Mouse (Mus musculus) embryonic facial prominence, embryonic 13.5 days (tissue): ENCODE results near the gene Cacna1s. TPM values are rescaled to one million over a fixed set of nuclear protein-coding genes. Genes with fewer than 3 reads are reported as not detected.
A peak's percentile ranks its signal among the peaks of the same experiment; 100 is the strongest.

Source experiments
- ATAC-seq: fragments of 200-750 bp; cut with Nextera tagmentation; 2 replicates; pipeline ENCODE4 v1.8.0; 2017; ENCODE audit warnings: low read depth; ENCODE audit not compliant: insufficient number of reproducible peaks, insufficient read depth, low FRiP score, low TSS enrichment
- H3K27ac ChIP-seq: fragments of 300-500 bp; sonication (generic); 2 replicates; pipeline ENCODE4 v1.5.1; 2015; ENCODE audit warnings: moderate library complexity, mild to moderate bottlenecking, inconsistent platforms
- H3K27me3 ChIP-seq: fragments of 300-500 bp; sonication (generic); 2 replicates; pipeline ENCODE4 v1.6.1; 2015; ENCODE audit warnings: mild to moderate bottlenecking, inconsistent platforms
- H3K36me3 ChIP-seq: fragments of 300-500 bp; sonication (generic); 2 replicates; pipeline ENCODE4 v1.6.1; 2015; ENCODE audit warnings: mild to moderate bottlenecking, inconsistent platforms
- H3K4me1 ChIP-seq: fragments of 300-500 bp; sonication (generic); 2 replicates; pipeline ENCODE4 v1.6.1; 2015; ENCODE audit warnings: inconsistent platforms
- H3K4me2 ChIP-seq: fragments of 300-500 bp; sonication (generic); 2 replicates; pipeline ENCODE4 v1.6.1; 2015; ENCODE audit warnings: moderate library complexity, mild to moderate bottlenecking, inconsistent platforms
- H3K4me3 ChIP-seq: fragments of 300-500 bp; sonication (generic); 2 replicates; pipeline ENCODE4 v1.5.1; 2015; ENCODE audit warnings: mild to moderate bottlenecking, inconsistent platforms
- H3K9ac ChIP-seq: fragments of 300-500 bp; sonication (generic); 2 replicates; pipeline ENCODE4 v1.6.1; 2015; ENCODE audit warnings: mild to moderate bottlenecking, inconsistent platforms
- H3K9me3 ChIP-seq: fragments of 300-500 bp; sonication (generic); 2 replicates; pipeline ENCODE4 v1.6.1; 2016; ENCODE audit warnings: inconsistent platforms
- WGBS: fragments of 180-500 bp; shearing (Covaris S2); methylation state at CpG from one replicate; pipeline ENCODE4 v1.1.7; 2015; ENCODE audit warnings: mixed read lengths; 5-methylcytosine and 5-hydroxymethylcytosine counted together
- polyA plus RNA-seq: library from polyadenylated mRNA; unstranded; fragments of >200 nt; fragmentation: Nextera tagmentation; extraction: Ambion mirVana; gene quantifications from 2 replicates; pipeline ENCODE4 v1.2.1, GENCODE M21; 2015

The Cacna1s gene
- polyA plus RNA-seq, 1 experiment from 2014 or later, result 1.3 TPM

DNA sequence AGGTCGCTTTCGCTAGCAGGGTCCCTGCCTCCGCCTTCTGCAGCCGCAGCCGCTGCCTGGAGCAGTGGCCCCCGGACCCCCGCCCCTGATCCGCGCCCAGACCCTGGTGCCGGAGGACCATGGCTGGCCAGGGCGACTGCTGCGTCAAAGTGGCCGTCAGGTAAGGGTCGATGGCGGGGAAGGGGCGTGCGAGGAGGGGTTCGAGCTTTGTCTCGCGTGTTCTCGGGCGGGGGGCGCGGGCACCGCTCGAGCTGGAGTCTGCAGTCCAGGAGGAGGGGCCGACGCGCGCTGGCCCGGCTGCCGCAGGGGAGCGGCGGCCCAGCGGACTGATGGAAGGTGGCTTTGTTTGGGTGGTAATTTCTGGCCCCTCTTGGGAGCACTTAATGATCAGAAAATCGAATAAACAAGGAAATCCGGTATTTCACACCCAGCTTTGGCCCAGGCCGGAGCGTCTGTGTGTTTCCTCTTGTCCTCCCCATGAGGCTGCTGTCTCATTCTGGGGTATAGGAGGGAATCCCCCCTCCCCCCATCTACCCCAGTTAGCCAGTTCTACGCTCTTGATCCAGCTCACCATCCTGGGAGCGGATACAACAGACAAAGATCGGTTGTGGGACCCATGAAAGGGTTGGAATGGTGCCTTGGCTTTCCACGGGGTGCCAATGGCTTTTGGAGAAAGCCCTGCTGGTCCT, 79.2 kb downstream of the Cacna1s start:
- H3K9ac ChIP-seq, result peak overlapping the region; percentile 88
- peak overlapping the region; percentile 93 for H3K4me2 ChIP-seq
- H3K9me3 ChIP-seq, result no peaks in the 10 kb centered on the region
- WGBS, result under 1% methylated on average over 43 of the region's 43 CpGs
- H3K36me3 ChIP-seq, result no peaks in the 10 kb centered on the region
- peak overlapping the region; percentile 55 for H3K27ac ChIP-seq
- peak overlapping the region; percentile 89 for H3K4me3 ChIP-seq
- peaks cover 87% of the 10 kb centered on the region for H3K4me1 ChIP-seq
- no peaks in the 10 kb centered on the region for H3K27me3 ChIP-seq
- peak; percentile 49 for ATAC-seq

DNA sequence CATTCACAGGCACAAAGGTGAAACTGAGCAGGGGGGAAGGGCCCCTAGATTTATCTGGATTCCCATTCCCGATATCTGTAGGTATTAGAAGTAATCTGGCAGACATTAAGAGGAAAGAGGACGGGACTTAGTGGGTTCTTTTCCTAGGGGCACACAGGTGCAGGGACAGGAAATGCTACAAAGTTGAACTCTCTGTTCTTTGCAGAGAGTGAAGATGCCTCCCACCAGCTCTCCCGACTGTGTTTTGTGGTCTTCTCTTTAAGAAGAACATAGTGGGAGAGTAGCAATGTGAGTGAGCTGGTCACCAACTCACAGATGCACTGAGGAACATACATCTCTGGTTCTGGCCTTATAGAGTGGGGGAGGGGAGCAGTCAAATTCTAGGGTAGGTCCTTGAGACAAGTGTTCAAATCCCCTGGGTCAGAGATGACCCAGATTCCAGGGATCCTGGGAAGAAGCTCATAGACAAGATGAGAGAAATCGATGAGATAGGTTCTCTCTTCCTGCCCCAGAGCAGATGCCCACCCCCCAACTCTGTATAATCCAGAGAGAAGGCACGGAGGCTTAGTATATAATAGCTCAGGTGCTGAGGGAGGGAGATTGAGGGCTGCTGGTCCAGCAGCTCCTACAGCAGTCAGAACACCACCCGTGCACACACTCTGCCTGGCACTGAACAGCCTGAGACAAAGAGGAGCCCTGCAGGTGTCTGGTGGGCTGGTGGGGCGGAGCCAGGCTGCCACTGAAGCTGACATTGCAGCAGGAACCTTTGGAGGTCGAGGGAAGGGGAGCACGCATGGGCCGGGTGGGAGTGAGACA, 80.0 kb downstream of the Cacna1s start:
- Histone ChIP-seq H3K9me3 (no peaks in the 10 kb centered on the region), H3K4me3 (peak overlapping the region; percentile 89), H3K4me1 (peaks cover 90% of the 10 kb centered on the region), H3K36me3 (no peaks in the 10 kb centered on the region), H3K27ac (no peak overlapping the region), H3K4me2 (peak overlapping the region; percentile 93), H3K27me3 (no peaks in the 10 kb centered on the region), H3K9ac (peak overlapping the region; percentile 88)
- no peak for ATAC-seq
- 22% methylated on average over 10 of the region's 10 CpGs for WGBS

DNA sequence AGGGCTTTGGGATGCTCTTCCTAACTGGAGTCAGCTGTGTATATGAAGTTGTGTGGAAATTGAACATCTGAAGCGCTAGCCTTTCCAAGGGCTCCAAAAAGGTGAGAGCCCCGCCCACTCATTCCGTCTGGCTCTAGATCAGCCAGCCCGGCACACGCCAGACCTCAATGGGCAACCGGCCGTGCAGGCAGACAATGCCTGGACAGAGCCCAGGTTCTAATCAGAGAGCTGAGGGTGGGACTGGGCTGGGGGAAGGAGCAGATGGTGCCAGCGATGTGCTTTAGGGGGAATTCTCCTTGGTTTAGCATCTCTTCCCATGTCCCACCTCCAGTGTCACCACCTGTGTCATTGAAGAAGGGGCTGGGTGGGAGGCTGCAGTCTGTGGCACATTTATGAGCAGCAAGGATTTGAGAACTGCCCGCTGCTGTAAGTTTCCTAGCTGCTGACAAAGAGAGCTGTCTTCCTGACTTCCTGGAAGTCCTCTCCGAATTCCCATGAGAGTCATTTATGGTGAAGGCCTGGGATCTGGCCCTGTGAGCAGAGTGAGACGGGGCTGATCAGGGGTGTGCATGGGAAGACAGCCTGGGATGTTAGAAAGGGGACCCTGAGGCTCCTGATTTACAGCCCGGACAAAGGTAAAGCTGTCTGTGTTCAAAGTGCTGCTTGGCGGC, 81.2 kb downstream of the Cacna1s start:
- Histone ChIP-seq H3K9me3 (no peaks in the 10 kb centered on the region), H3K27me3 (no peaks in the 10 kb centered on the region), H3K4me1 (peaks cover 92% of the 10 kb centered on the region), H3K9ac (peak overlapping the region; percentile 33; the same call in 1 of the 2 replicates), H3K27ac (no peak overlapping the region), H3K36me3 (no peaks in the 10 kb centered on the region), H3K4me2 (peak overlapping the region; percentile 93), H3K4me3 (peak overlapping the region; percentile 89; the same call in 1 of the 2 replicates)
- no peak for ATAC-seq
- WGBS, result 43% methylated on average over 13 of the region's 13 CpGs

DNA sequence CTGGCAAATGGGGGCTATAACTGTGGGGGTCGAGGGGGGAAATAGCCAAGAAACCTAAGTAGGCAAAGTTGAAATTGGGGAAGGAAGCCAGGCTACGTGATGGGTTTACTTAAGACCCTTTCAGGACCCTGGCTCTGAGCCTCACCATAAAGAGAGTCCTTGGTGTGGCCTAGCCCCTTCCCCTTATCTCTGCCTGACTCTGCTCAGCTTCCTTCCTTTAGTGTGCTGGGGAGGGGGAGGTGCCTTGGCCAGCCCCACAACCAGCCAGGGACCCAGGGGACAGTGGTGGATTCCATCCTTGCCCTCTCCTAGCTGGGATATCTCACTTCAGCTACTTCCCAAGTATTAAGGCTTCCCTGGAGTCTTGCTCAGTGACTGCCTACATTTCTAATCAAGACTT, 82.0 kb downstream of the Cacna1s start:
- no peak overlapping the region for H3K4me3 ChIP-seq
- no peak overlapping the region for H3K27ac ChIP-seq
- H3K9ac ChIP-seq, result no peak overlapping the region; the same call in 1 of the 2 replicates
- no peaks in the 10 kb centered on the region for H3K9me3 ChIP-seq
- 68% methylated on average over 2 of the region's 2 CpGs for WGBS
- no peak for ATAC-seq
- H3K36me3 ChIP-seq, result no peaks in the 10 kb centered on the region
- H3K4me1 ChIP-seq, result peaks cover 92% of the 10 kb centered on the region
- H3K4me2 ChIP-seq, result no peak overlapping the region
- H3K27me3 ChIP-seq, result no peaks in the 10 kb centered on the region

DNA sequence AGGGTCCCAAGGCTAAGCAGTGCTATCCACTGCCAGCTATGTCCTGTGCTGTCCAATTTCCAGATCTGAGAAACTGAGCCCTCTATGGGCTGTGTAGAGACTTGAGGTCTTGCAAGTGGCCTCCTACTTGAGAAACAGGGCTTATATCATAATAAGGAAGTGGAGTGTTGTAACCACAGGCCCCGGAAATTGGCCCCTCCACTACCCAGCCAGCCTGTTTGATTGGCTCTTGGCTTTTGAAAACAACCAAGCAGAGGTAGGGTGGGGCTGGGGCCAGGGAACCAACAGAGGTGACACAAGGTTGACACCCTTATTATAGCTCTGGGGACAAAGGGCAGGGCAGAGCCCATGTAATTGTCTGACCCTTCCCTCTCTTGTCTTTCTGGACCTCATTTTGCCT, 82.5 kb downstream of the Cacna1s start:
- whole genome bisulfite sequencing, result 40% methylated on average over 1 of the region's 1 CpGs
- Histone ChIP-seq H3K4me1 (peaks cover 93% of the 10 kb centered on the region), H3K4me2 (no peak overlapping the region), H3K9ac (no peak overlapping the region), H3K4me3 (no peak overlapping the region), H3K27ac (no peak overlapping the region), H3K9me3 (no peaks in the 10 kb centered on the region), H3K36me3 (no peaks in the 10 kb centered on the region), H3K27me3 (no peaks in the 10 kb centered on the region)
- ATAC-seq, result no peak

DNA sequence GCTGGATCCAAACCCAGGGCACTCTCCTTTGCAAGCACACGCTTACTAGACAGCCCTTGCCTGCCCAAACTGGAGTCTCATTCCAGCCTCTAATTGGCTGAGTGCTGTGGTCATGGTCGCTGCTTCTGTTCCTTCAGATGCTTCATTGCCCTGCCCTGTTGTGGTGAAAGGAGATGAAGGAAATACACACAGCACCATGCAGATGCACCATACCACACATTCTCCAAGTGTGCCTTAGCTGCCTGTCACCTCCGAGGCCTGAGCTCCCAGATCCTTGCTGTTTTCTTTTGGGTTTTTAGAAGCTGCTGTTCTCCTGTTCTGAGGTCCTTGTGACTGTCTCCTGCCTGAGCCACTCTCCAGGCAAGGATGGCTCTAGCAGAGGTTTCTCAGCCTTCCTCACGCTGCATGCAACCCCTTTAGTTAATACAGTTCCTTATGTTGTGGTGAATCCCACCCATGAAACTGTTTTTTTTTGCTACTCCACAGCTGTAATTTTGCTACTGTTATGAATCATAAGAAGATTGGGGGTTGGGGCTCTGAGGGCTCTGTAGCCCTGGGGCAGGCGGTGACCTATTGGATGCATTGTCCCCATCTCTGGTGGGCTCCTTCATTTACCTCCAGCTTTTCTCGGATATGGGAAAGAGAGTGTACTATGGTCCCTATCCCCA, 83.4 kb downstream of the Cacna1s start:
- no peak overlapping the region for H3K4me3 ChIP-seq
- no peaks in the 10 kb centered on the region for H3K27me3 ChIP-seq
- no peaks in the 10 kb centered on the region for H3K9me3 ChIP-seq
- H3K4me1 ChIP-seq, result peaks cover 93% of the 10 kb centered on the region
- 0 out of 2 replicates have a peak overlapping the region, but pooled peaks have one; percentile 17 for H3K9ac ChIP-seq
- 51% methylated on average over 6 of the region's 6 CpGs for WGBS
- H3K4me2 ChIP-seq, result no peak overlapping the region
- H3K36me3 ChIP-seq, result no peaks in the 10 kb centered on the region
- H3K27ac ChIP-seq, result peak overlapping the region; percentile 24; the same call in 1 of the 2 replicates
- ATAC-seq, result no peak

DNA sequence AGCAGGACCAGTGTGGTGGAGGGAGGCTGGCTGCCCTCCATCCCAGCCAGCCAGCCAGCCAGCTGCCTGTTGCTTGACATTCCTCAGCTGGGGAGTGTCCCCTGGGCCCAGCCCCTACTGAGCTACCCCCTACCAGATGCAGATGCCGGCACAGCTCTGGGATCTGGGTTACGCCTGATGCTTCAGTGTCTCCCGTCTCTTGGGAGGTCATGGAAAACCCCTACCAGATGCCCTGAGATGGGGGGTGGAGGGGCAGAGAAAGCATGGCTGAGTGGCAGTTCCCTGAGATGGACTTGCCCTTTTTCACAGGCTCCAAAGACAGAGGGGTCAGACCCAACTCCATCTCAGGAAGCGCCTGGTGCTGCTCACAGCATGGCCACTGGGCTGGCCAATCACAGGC, 84.0 kb downstream of the Cacna1s start:
- Histone ChIP-seq H3K36me3 (no peaks in the 10 kb centered on the region), H3K27ac (peak overlapping the region; percentile 74; the same call in 1 of the 2 replicates), H3K4me1 (peaks cover 99% of the 10 kb centered on the region), H3K4me3 (no peak overlapping the region), H3K9ac (no peak overlapping the region), H3K27me3 (no peaks in the 10 kb centered on the region), H3K9me3 (no peaks in the 10 kb centered on the region), H3K4me2 (no peak overlapping the region)
- WGBS, result 29% methylated on average over 4 of the region's 4 CpGs
- ATAC-seq, result no peak

DNA sequence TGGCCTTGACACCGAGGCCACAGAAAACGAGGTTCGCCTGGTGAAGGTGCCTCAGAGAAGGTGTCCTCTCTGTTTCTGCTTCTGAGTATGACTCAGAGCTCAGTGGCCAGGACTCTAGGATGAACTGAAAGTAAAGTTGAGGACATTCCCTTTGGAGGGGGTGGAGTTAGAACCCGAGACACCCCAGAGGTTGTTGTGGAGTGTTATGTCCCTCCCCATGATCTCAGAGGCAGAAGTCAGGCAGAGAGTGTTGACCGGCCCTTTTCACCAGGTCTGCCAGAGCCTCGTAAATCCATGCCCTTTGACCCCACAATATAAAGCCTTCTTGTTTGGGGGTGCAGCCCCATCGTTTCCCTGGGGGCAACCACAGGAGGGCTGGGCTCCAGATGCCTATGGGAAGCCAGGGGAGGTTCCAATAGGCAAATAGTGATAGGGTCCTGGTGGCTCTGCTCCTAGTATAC, 84.6 kb downstream of the Cacna1s start:
- H3K4me1 ChIP-seq, result peaks cover 100% of the 10 kb centered on the region
- peak overlapping the region; percentile 38; the same call in 1 of the 2 replicates for H3K9ac ChIP-seq
- WGBS, result 27% methylated on average over 7 of the region's 7 CpGs
- H3K9me3 ChIP-seq, result no peaks in the 10 kb centered on the region
- no peak for ATAC-seq
- H3K4me2 ChIP-seq, result peak overlapping the region; percentile 19
- H3K27me3 ChIP-seq, result no peaks in the 10 kb centered on the region
- H3K27ac ChIP-seq, result peak overlapping the region; percentile 74
- no peaks in the 10 kb centered on the region for H3K36me3 ChIP-seq
- H3K4me3 ChIP-seq, result no peak overlapping the region

DNA sequence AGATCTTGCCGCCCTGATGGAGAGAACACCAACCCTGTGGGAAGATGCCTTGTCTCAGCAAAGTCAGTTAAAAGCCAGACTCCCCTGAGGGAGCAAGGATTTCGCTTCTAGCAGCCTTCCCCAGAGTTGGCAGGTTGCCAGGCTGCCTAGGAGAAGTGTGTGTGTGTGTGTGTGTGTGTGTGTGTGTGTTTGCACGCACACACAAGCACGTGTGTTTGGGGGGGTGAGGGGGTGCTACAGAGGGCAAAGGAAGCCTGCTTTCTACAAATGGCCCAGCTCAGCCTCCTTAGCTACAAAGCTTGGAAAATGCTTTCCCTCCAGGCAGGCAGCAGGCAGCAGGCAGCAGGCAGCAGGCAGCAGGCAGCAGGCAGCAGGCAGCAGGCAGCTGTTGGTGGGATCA, 85.0 kb downstream of the Cacna1s start:
- H3K9ac ChIP-seq, result peak overlapping the region; percentile 38; the same call in 1 of the 2 replicates
- peaks cover 100% of the 10 kb centered on the region for H3K4me1 ChIP-seq
- no peak for ATAC-seq
- no peaks in the 10 kb centered on the region for H3K9me3 ChIP-seq
- WGBS, result under 1% methylated on average over 4 of the region's 4 CpGs
- no peak overlapping the region for H3K4me3 ChIP-seq
- H3K27me3 ChIP-seq, result no peaks in the 10 kb centered on the region
- H3K27ac ChIP-seq, result peak overlapping the region; percentile 74
- H3K4me2 ChIP-seq, result peak overlapping the region; percentile 19
- H3K36me3 ChIP-seq, result no peaks in the 10 kb centered on the region

DNA sequence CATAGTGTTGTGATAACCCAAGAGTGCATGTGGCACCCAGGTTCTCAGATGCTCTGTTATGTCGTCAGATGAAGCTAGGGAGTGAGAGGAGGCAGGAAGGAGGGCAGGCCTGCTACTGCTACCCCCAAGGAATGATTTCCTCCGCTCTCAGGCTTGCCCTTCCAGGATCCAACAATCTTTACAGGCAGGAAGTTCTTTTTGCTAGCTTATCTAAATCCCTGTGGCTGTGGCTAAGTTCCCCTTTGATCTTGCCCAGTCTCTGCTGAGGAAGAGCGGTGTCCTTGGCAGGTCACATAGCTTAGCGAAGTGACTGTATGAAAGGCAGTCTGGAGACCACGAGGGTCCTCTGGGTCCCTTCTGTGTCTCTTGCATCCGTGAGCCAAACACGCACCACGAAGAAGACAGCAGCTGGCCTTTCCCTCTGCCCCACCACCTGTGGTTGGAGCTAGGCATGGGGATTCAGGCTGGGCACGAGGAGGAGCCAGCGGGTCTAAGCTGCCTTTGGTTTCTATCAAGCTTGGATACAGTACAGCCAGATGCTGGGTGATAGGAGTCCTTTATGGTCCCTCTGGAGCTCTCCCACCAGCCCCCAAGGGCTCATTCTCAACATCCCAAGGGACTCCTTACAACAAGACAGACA, 85.8 kb downstream of the Cacna1s start:
- no peaks in the 10 kb centered on the region for H3K27me3 ChIP-seq
- H3K4me2 ChIP-seq, result peak overlapping the region; percentile 19; the same call in 1 of the 2 replicates
- H3K36me3 ChIP-seq, result no peaks in the 10 kb centered on the region
- no peak for ATAC-seq
- no peak overlapping the region for H3K4me3 ChIP-seq
- peak overlapping the region; percentile 74 for H3K27ac ChIP-seq
- H3K4me1 ChIP-seq, result peaks cover 97% of the 10 kb centered on the region
- 34% methylated on average over 10 of the region's 10 CpGs for WGBS
- H3K9ac ChIP-seq, result peak overlapping the region; percentile 51; the same call in 1 of the 2 replicates
- no peaks in the 10 kb centered on the region for H3K9me3 ChIP-seq
